In the genomic region with DNA sequence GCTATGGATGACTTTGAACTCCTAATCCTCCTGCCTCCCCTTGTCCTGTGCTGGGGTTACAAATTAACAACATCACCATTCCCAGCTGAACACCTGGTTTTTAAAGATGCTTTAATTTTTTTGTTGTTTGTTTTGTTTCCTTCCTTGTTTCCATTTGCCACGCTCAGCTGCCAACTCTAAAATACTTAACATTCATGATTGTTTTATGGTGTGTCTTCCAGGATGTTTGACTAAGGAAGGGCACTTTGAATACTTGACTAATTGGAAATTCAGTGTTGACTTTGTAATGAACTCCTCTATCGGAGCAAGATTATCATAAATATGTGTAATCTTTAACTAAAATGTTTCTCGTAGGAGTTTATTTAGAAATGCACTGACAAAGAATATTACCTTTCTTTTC, we compare ENCODE assay signal across 35 mouse cellular contexts. TPM values are rescaled to one million over a fixed set of nuclear protein-coding genes. Genes with fewer than 3 reads are reported as not detected.
DNase-seq lines count a peak whose midpoint lies in the region; ATAC-seq and TF ChIP-seq lines count a peak whose summit lies in the region.
"Had no signal": no experiment of that assay in that cellular context is flagged by ENCODE, and none has a peak within 500 bp of the region (broad histone marks: within the 10 kb centered on the region; RNA-seq: fewer than 3 reads in every experiment).

No protein-coding gene starts in this region.

- no peak for ATAC-seq in intestine, embryonic 14.5 days (replicated peaks; ENCODE audit: low FRiP score, low TSS enrichment, low read depth)
- ATAC-seq in intestine, embryonic 15.5 days, result peak; percentile 44
- 0 out of 2 replicates have a peak, but pooled peaks have one; percentile 38 for ATAC-seq in stomach, postnatal 0 days (ENCODE audit: low FRiP score, low TSS enrichment)
- ATAC-seq: CD4-positive, CD25-positive, alpha-beta regulatory T cell, adult 4 months; forebrain, embryonic 13.5 days; forebrain, embryonic 16.5 days had no signal

- TF ChIP-seq EP300 in stomach, postnatal 0 days (optimal IDR thresholded peaks at IDR 0.05), result no peak

- no peaks in the 10 kb centered on the region for H3K9me3 ChIP-seq in intestine, embryonic 14.5 days (ENCODE audit: control insufficient read depth, low read length)
- no peaks in the 10 kb centered on the region for H3K9me3 ChIP-seq in intestine, embryonic 15.5 days
- H3K9me3 ChIP-seq in stomach, postnatal 0 days (ENCODE audit: control insufficient read depth, low read length), result no peaks in the 10 kb centered on the region
- H3K9me3 ChIP-seq: forebrain, embryonic 10.5 days; forebrain, embryonic 13.5 days; heart, embryonic 10.5 days; heart, embryonic 13.5 days had no signal

- DNase-seq in intestine, embryonic 14.5 days (ENCODE audit: low spot score), result no peak
- DNase-seq in large intestine, adult 2 months (ENCODE audit: low read depth, low spot score), result peak; percentile 87
- no peak for DNase-seq in stomach, postnatal 0 days (ENCODE audit: low spot score)
- DNase-seq in kidney, postnatal 36 days, result no peak
- no peak for DNase-seq in adrenal gland, postnatal 14 days
- DNase-seq: adrenal gland, adult 2 months; adrenal gland, postnatal 25 days; cerebellum, adult 11-12 months; cerebellum, adult 8-10 months; cerebellum, postnatal 10 days; cerebellum, postnatal 36 days; embryo, embryonic 11 days; gastrocnemius, postnatal 10 days; gastrocnemius, postnatal 36 days; heart, adult 2 months; heart, postnatal 14 days; heart, postnatal 4 days had no signal

- H3K4me1 ChIP-seq in intestine, embryonic 14.5 days (replicated peaks; ENCODE audit: control insufficient read depth, insufficient read depth, low read length), result no peaks in the 10 kb centered on the region
- no peaks in the 10 kb centered on the region for H3K4me1 ChIP-seq in intestine, embryonic 15.5 days (replicated peaks)
- no peaks in the 10 kb centered on the region for H3K4me1 ChIP-seq in stomach, postnatal 0 days (replicated peaks; ENCODE audit: control insufficient read depth, insufficient read depth)
- H3K4me1 ChIP-seq: forebrain, embryonic 10.5 days; forebrain, embryonic 13.5 days; heart, embryonic 10.5 days had no signal

- H3K36me3 ChIP-seq in intestine, embryonic 14.5 days (ENCODE audit: control insufficient read depth, insufficient read depth, low read length), result peaks cover 9% of the 10 kb centered on the region; the same call in 1 of the 2 replicates
- H3K36me3 ChIP-seq in intestine, embryonic 15.5 days, result no peaks in the 10 kb centered on the region
- no peaks in the 10 kb centered on the region for H3K36me3 ChIP-seq in stomach, postnatal 0 days (ENCODE audit: control insufficient read depth, insufficient read depth, low read length)

- TF ChIP-seq CTCF in stomach, postnatal 0 days (IDR thresholded peaks at IDR 0.05; ENCODE audit: low read depth), result no peak

- H3K4me2 ChIP-seq in intestine, embryonic 14.5 days (ENCODE audit: low read length), result no peak overlapping the region
- H3K4me2 ChIP-seq in intestine, embryonic 15.5 days (replicated peaks), result 0 out of 2 replicates have a peak overlapping the region, but pooled peaks have one; percentile 9
- no peak overlapping the region for H3K4me2 ChIP-seq in stomach, postnatal 0 days (replicated peaks; ENCODE audit: low read depth)
- H3K4me2 ChIP-seq: forebrain, embryonic 13.5 days; heart, embryonic 13.5 days; hindbrain, embryonic 14.5 days had no signal

- H3K27me3 ChIP-seq in intestine, embryonic 14.5 days (replicated peaks; ENCODE audit: control insufficient read depth, insufficient read depth, low read length), result no peaks in the 10 kb centered on the region
- no peaks in the 10 kb centered on the region for H3K27me3 ChIP-seq in intestine, embryonic 15.5 days (replicated peaks)
- no peaks in the 10 kb centered on the region for H3K27me3 ChIP-seq in stomach, postnatal 0 days (ENCODE audit: control insufficient read depth, insufficient read depth, low read length)
- H3K27me3 ChIP-seq: forebrain, embryonic 13.5 days; heart, embryonic 13.5 days had no signal

- H3K4me3 ChIP-seq in intestine, embryonic 14.5 days (ENCODE audit: low read depth, low read length), result no peak overlapping the region
- no peak overlapping the region for H3K4me3 ChIP-seq in intestine, embryonic 15.5 days (replicated peaks)
- H3K4me3 ChIP-seq in stomach, postnatal 0 days (ENCODE audit: low read depth, low read length), result no peak overlapping the region
- H3K4me3 ChIP-seq: forebrain, embryonic 10.5 days; forebrain, embryonic 13.5 days; heart, adult 2 months; heart, embryonic 10.5 days; heart, embryonic 13.5 days had no signal

- WGBS in intestine, embryonic 14.5 days, result 76% methylated on average over 3 of the region's 3 CpGs
- WGBS in intestine, embryonic 15.5 days, result 61% methylated on average over 3 of the region's 3 CpGs
- WGBS in large intestine, adult 2 months, result 36% methylated on average over 3 of the region's 3 CpGs
- 62% methylated on average over 3 of the region's 3 CpGs for WGBS in stomach, postnatal 0 days

- H3K9ac ChIP-seq in intestine, embryonic 14.5 days (ENCODE audit: low read length), result no peak overlapping the region
- no peak overlapping the region for H3K9ac ChIP-seq in intestine, embryonic 15.5 days
- no peak overlapping the region for H3K9ac ChIP-seq in stomach, postnatal 0 days (ENCODE audit: low read length)
- H3K9ac ChIP-seq: forebrain, embryonic 13.5 days; heart, embryonic 13.5 days; hindbrain, embryonic 14.5 days had no signal

- 0 out of 2 replicates have a peak overlapping the region, but pooled peaks have one; percentile 5 for H3K27ac ChIP-seq in intestine, embryonic 14.5 days (ENCODE audit: low read depth)
- peak overlapping the region; percentile 44; the same call in 1 of the 2 replicates for H3K27ac ChIP-seq in intestine, embryonic 15.5 days
- H3K27ac ChIP-seq in stomach, postnatal 0 days (replicated peaks), result peak overlapping the region; percentile 41; the same call in 1 of the 2 replicates
- H3K27ac ChIP-seq: forebrain, embryonic 10.5 days; forebrain, embryonic 13.5 days; heart, adult 2 months; heart, embryonic 10.5 days; heart, embryonic 13.5 days; hindbrain, embryonic 14.5 days had no signal

RNA-seq across cellular contexts. Expression of a gene that starts 12.6 kb away (rescaled TPM):
- polyA plus RNA-seq in intestine, embryonic 14.5 days (2014; fragmentation: Nextera tagmentation; extraction: Ambion mirVana), result 38.5 and 38.7 TPM in 2 replicates
- 40.2 and 41.4 TPM in 2 replicates for polyA plus RNA-seq in intestine, embryonic 15.5 days (2015; fragmentation: Nextera tagmentation; extraction: Ambion mirVana)
- polyA plus RNA-seq in large intestine, adult 2 months (2012; rRNA removed), result 18.4 and 19.9 TPM in 2 replicates
- 24.1 and 25.6 TPM in 2 replicates for polyA plus RNA-seq in stomach, postnatal 0 days (2015; fragmentation: Nextera tagmentation; extraction: Ambion mirVana)
- 33.6 and 35.9 TPM in 2 replicates for total RNA-seq in adrenal gland, postnatal 14 days (2021)

RNA-seq across cellular contexts. Expression of a gene that starts 23.5 kb away (rescaled TPM):
- polyA plus RNA-seq in intestine, embryonic 14.5 days (2014; fragmentation: Nextera tagmentation; extraction: Ambion mirVana), result 71.8 and 75.6 TPM in 2 replicates
- polyA plus RNA-seq in intestine, embryonic 15.5 days (2015; fragmentation: Nextera tagmentation; extraction: Ambion mirVana), result 65.1 and 69.0 TPM in 2 replicates
- polyA plus RNA-seq in large intestine, adult 2 months (2012; rRNA removed), result 12.4 and 14.6 TPM in 2 replicates
- polyA plus RNA-seq in stomach, postnatal 0 days (2015; fragmentation: Nextera tagmentation; extraction: Ambion mirVana), result 42.3 and 44.2 TPM in 2 replicates
- 72.6 and 74.5 TPM in 2 replicates for total RNA-seq in adrenal gland, postnatal 14 days (2021)

RNA-seq across cellular contexts. Expression of a gene that starts 41.8 kb away (rescaled TPM):
- polyA plus RNA-seq in intestine, embryonic 14.5 days (2014; fragmentation: Nextera tagmentation; extraction: Ambion mirVana), result 0.12 TPM in 1 of 2 replicates, not detected in the other
- polyA plus RNA-seq in intestine, embryonic 15.5 days (2015; fragmentation: Nextera tagmentation; extraction: Ambion mirVana), result not detected in 2 replicates
- polyA plus RNA-seq in large intestine, adult 2 months (2012; rRNA removed), result not detected in 2 replicates
- not detected in 2 replicates for polyA plus RNA-seq in stomach, postnatal 0 days (2015; fragmentation: Nextera tagmentation; extraction: Ambion mirVana)
- not detected in 2 replicates for total RNA-seq in adrenal gland, postnatal 14 days (2021)
- total RNA-seq: adrenal gland, adult 2 months; adrenal gland, postnatal 25 days; gastrocnemius, adult 18-20 months; gastrocnemius, postnatal 10 days; gastrocnemius, postnatal 36 days; granulocyte monocyte progenitor cell, adult 5-6 weeks; heart, adult 2 months; heart, postnatal 14 days; heart, postnatal 4 days; MEL had no signal
- polyA plus RNA-seq: adrenal gland, adult 2 months; brain, embryonic 14.5 days; C2C12; CD4-positive, CD25-positive, alpha-beta regulatory T cell, adult 4 months; cortical plate, adult 2 months; embryonic facial prominence, embryonic 11.5 days; embryonic facial prominence, embryonic 14.5 days; forebrain, embryonic 10.5 days; forebrain, embryonic 13.5 days; forebrain, embryonic 16.5 days; heart, adult 2 months; heart, embryonic 13.5 days; heart, embryonic 16.5 days; hindbrain, embryonic 11.5 days; hindbrain, embryonic 14.5 days had no signal

RNA-seq across cellular contexts. Expression of a gene that starts 57.3 kb away (rescaled TPM):
- polyA plus RNA-seq in intestine, embryonic 14.5 days (2014; fragmentation: Nextera tagmentation; extraction: Ambion mirVana), result 49.8 and 57.5 TPM in 2 replicates
- 50.5 and 52.3 TPM in 2 replicates for polyA plus RNA-seq in intestine, embryonic 15.5 days (2015; fragmentation: Nextera tagmentation; extraction: Ambion mirVana)
- 30.9 and 77.4 TPM in 2 replicates for polyA plus RNA-seq in large intestine, adult 2 months (2012; rRNA removed)
- 57.9 and 59.2 TPM in 2 replicates for polyA plus RNA-seq in stomach, postnatal 0 days (2015; fragmentation: Nextera tagmentation; extraction: Ambion mirVana)
- total RNA-seq in adrenal gland, postnatal 14 days (2021), result 151 and 187 TPM in 2 replicates
